Mouse (Mus musculus): Measurements from ENCODE around the gene Acvr2b.

Acvr2b gene

DNA sequence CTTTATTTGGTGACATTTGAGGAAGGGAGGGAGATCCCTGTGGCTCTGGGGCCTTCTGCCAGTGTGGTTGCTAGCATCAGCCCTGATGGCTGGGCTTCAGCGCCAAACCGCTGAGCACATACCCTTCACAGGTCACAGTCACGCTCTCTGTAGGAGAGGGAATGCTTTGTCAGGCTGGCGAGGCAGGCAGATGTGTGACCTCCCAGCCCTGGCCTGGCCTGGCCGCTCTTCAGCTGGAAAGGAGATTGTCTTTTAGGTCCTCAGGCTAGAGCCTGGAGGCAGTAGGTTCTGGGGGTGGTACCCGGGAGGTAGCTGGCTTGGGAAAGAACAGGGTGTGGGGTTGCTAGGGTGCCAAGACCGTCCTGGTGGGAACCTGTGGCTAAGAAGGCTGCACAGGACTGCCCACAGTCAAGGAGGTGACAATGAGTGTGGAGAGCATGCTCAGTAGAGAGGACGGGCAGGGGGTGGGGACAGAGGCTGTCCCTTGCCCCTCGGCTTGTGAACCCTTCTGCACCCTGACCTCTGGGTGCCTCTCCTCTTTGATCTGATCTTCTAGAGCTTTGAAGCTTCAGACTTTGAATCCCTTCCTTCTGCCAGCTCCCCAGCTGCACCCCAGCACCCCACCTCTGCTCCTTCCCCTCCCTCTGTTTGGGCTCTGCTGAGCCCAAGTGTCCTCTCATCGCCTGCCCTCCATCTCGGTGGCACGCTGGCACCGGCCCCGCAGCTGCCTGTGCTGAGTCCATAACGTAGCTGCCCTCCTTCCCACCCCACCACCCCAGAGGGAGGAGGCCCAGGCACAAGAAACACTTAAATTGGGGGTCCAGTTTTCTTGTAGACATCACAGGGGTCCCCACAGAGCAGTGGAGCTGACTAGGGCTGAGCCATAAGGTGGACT lies 73.0 kb downstream of the Acvr2b start:
- no peak for DNase-seq

DNA sequence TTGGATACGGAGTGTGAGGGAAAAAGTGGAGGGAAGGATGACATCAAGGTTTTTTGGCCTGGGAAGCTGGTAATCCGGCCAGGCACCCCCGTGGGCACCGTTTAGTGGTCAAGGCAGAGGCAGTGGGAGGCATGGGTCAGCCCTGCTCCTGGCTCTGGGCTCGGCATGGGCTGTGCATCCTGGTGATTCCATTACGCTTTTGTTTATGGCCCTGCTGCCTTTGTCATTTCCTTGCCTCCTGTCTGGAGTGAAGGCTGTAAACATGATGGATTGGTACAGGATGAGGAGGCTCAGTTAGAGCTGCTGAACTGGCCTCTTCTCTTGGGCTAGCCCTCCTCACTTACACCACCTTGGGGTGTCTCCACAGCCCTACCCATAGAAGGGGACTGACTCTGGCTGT lies 75.8 kb downstream of the Acvr2b start:
- no peak for DNase-seq

DNA sequence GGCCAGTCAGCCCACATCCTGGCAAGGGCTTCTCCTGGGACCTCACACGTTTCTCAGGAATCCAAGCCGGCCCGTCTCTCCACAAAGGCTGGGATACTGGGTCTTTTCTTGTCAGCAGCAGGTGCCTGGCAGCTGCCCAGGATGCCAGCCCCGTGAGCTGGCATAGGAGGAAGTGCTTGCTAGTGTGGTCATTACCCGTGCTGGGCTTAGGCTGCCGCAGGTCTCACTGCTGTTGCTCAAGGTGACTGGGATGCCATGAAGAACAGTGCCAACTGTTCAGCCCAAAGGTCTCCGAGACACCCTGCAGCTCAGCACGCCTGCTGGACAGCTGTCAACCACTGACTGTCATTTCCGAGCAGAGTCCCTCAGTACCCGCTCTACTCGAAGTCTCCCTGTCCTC lies 76.4 kb downstream of the Acvr2b start:
- no peak for DNase-seq

DNA sequence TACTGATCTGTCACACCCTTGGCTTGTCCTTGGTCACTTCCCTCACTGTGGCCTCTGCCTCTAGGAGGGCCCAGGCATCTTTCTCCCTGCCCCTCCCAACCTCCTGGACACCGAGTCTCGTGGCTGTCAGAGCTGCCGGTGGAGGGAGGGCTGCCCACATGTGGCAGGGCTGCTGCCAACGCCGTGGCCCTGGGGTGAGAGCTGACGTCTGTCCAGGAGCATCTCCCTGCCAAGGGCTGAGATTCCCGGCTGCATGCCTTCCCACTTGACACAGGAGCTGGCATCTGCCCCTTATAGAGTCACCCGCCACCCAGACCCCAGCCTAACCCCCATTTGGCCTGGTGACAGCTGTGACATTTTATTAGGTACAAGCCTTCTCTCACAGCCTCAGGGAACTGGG lies 77.4 kb downstream of the Acvr2b start:
- peak; percentile 34 for DNase-seq

DNA sequence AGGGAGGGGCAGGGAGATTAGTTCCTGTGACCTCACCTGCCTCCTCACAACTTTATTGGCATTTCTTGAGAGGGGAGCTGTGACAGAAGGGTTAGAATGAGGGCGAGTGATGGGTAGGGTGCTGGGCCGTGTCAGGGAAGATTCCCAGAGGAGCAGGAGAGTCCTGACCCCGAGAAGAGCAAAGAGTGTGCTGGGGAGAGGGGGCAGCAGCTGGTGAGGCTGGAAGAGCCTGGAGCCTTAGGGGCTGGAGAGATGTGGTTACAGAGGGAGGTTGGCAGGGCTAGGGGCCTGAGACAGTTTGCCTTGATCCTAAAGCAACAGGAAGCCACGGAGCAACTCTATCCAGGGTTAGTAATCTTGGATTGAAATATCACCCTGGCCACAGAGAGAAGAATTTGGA lies 79.7 kb downstream of the Acvr2b start:
- no peak for DNase-seq

DNA sequence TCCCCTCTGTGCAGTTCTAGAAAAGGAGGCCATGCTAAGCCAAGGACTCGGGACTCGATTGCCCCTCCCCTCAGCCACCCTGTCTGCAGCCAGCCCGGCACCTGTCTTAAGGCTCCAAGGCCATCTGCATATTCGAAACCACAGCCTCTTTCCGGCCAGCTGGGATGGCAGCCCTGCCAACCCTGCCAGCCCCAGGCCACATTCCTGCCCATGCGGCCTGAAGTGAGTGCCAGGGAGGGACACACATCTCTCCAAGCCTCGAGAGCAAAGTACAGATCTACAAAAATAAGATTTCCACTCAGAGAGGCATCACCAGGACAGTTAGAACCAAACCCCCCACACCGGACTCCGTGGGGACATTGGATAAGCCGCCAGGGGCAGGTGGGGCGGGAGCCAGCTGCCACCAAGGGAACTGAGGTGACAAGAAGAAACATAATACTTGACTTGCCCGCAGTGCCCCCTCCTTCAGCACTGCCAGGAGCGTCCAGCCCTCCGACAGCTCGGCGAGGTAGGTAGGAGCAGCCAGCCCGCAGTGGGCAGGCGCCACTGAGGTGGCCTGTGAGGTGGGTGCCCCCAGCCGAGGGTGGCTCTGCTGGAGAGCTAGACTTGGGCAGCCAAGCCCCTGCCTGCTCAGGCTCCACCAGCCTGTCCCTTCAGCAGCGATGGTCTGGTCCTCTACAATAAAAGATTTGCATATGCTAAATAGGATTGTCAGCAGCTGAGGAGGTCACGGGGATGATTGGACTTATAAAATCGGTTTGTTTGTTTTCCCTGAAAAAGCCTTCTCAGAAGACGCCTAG lies 81.8 kb downstream of the Acvr2b start:
- DNase-seq, result no peak

DNA sequence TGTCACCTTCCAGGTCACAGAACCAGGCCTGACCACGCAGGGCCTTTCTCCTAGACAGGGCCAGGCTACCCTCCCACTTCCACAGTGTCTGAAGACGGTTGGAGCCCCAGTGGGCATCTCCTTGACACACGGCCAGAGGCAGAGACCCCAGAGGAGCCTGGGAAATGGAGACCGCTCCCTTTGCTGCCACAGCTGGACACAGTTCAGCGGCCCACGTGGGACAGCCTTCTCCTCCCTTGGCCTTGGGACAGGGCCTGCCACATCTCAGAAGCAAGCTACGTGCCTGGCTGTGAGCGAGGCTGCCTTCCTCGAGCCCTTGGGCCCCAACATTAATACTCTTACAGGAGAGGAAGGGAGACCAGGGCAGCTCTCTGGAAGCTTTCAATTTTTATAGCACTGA lies 82.5 kb downstream of the Acvr2b start:
- DNase-seq, result no peak
